Mouse (Mus musculus) T-helper 2 cell (primary cell): Measurements from ENCODE around the gene Oxct1.

Experiments
- in situ Hi-C: fragments of 300-600 bp; cut with MboI, MseI; formaldehyde crosslinking; loops from one replicate; pipeline ENCODE4 v1.15.1; 2025; ENCODE audit warnings: high pct_unique_total_duplicates

The Oxct1 gene

GRCm38 (mm10) chr15:4101025-4101424, 74.8 kb downstream of the Oxct1 start:
- in situ Hi-C loops, result no loop called here

- in situ Hi-C loops, result no loop called here
Observed at GRCm38 (mm10) chr15:4104319-4104718, 78.1 kb downstream of the Oxct1 start.

- in situ Hi-C loops, result no loop called here
Observed at GRCm38 (mm10) chr15:4105498-4105897, 79.3 kb downstream of the Oxct1 start.

- in situ Hi-C loops, result loop anchor here (10.0 kb wide), 1 partner anchor 785 kb away; no protein-coding TSS in a partner anchor
Observed at GRCm38 (mm10) chr15:4119962-4120361, 93.8 kb downstream of the Oxct1 start.

- in situ Hi-C loops, result loop anchor here (10.0 kb wide), 1 partner anchor 790 kb away; no protein-coding TSS in a partner anchor
Observed at GRCm38 (mm10) chr15:4124648-4125047, 98.5 kb downstream of the Oxct1 start.

- in situ Hi-C loops, result no loop called here
Observed at GRCm38 (mm10) chr15:4138524-4138923, 112.3 kb downstream of the Oxct1 start.

GRCm38 (mm10) chr15:4139516-4139915, 113.3 kb downstream of the Oxct1 start:
- in situ Hi-C loops, result no loop called here

GRCm38 (mm10) chr15:4145352-4145751, 119.2 kb downstream of the Oxct1 start:
- in situ Hi-C loops, result no loop called here

- in situ Hi-C loops, result no loop called here
Observed at GRCm38 (mm10) chr15:4147700-4148099, 121.5 kb downstream of the Oxct1 start.

GRCm38 (mm10) chr15:4148649-4149389, 122.6 kb downstream of the Oxct1 start:
- in situ Hi-C loops, result no loop called here

GRCm38 (mm10) chr15:4154646-4155045, 128.5 kb downstream of the Oxct1 start:
- in situ Hi-C loops, result no loop called here

GRCm38 (mm10) chr15:4167946-4168345, 141.8 kb downstream of the Oxct1 start:
- in situ Hi-C loops, result no loop called here

- in situ Hi-C loops, result no loop called here
Observed at GRCm38 (mm10) chr15:4171600-4171999, 145.4 kb downstream of the Oxct1 start.

GRCm38 (mm10) chr15:4197913-4198312, 171.7 kb downstream of the Oxct1 start:
- in situ Hi-C loops, result no loop called here
